Mouse (Mus musculus): ENCODE data around the gene Thtpa. TPM values are rescaled to one million over a fixed set of nuclear protein-coding genes. Genes with fewer than 3 reads are reported as not detected.

Gene Thtpa
- polyA plus RNA-seq, 1 experiment from 2014 or later: 30.4 TPM

DNA sequence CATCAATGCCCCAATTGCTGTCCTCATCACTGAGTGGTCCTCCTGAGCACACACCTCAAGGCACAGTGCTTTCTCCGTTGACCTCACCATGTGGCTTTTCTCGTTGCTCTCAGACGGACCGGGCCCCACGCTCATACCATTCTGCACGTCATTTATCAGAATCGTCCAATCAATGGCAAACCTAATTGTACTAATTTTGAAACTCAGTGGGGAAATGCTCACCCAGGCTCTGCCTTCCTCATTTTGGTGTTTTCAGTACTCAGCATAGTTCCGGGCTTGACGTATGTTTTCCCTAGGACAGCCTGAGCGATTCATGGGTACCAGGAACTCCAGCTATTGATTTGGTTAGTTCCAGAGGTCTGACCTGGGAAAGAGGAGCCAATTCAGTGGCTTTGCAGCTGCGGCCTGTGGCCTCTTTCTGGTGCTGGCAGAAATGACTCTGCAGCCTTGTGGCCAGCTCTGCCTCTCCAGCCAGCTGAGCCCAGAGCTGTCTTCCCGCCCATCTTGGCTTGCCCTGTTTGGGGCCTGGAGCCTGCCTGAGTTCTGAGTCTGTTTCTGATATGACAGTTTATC is 52.3 kb downstream of the Thtpa start:
- Histone ChIP-seq H3K9me3 (ENCODE audit: control insufficient read depth, low read length) (no peaks in the 10 kb centered on the region), H3K27me3 (ENCODE audit: control insufficient read depth, insufficient read depth, low read length) (no peaks in the 10 kb centered on the region), H3K4me1 (replicated peaks; ENCODE audit: control insufficient read depth, insufficient read depth, low read length) (peaks cover 9% of the 10 kb centered on the region), H3K4me3 (replicated peaks; ENCODE audit: low read length) (no peak overlapping the region), H3K36me3 (replicated peaks; ENCODE audit: control insufficient read depth, insufficient read depth) (no peaks in the 10 kb centered on the region), H3K27ac (no peak overlapping the region), H3K4me2 (replicated peaks) (no peak overlapping the region), H3K9ac (no peak overlapping the region)
- WGBS: 82% methylated on average over 12 of the region's 12 CpGs
- DNase-seq (ENCODE audit: low spot score) (no peak), ATAC-seq (ENCODE audit: low FRiP score) (no peak)

DNA sequence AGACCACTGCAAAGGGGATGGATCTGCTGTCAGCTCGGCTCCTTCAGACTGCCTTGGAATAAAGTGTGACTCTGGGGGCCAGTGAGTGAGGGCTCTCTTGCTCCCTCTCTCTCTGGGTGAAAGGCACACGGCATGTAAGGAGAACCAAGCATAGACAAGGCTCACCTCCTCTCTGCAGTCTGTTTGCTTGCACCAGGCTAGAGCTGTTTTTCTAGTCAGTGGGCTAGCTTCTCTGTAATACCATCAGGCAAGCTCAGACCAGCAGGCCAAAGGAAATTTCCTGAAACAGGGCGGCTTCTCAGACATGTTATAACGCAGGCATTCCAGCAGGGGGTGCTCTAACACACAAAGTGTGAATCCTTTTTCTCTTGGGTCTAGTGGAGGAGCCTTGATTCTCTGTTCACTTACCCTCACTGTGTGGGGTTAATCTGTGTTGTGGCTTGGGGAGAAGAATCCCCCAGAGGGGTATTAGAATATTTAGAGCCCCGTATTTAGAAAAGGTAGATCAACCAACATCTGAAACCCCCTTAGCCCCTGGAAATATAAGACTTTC is 53.9 kb downstream of the Thtpa start:
- no peaks in the 10 kb centered on the region for H3K9me3 ChIP-seq (ENCODE audit: control insufficient read depth, low read length)
- no peaks in the 10 kb centered on the region for H3K27me3 ChIP-seq (ENCODE audit: control insufficient read depth, insufficient read depth, low read length)
- DNase-seq (ENCODE audit: low spot score) (peak; percentile 85), ATAC-seq (ENCODE audit: low FRiP score) (peak; percentile 73; the same call in 1 of the 2 replicates)
- H3K9ac ChIP-seq: no peak overlapping the region
- H3K4me3 ChIP-seq (replicated peaks; ENCODE audit: low read length): no peak overlapping the region
- no peak overlapping the region for H3K27ac ChIP-seq
- no peaks in the 10 kb centered on the region for H3K36me3 ChIP-seq (replicated peaks; ENCODE audit: control insufficient read depth, insufficient read depth)
- WGBS: 32% methylated on average over 5 of the region's 5 CpGs
- no peak overlapping the region for H3K4me2 ChIP-seq (replicated peaks)
- H3K4me1 ChIP-seq (replicated peaks; ENCODE audit: control insufficient read depth, insufficient read depth, low read length): peaks cover 9% of the 10 kb centered on the region

Other genes starting within 250 kb of the Thtpa start
- 10.7 and 10.8 TPM in 2 replicates for gene Homez, start 223.8 kb upstream of the Thtpa start, polyA plus RNA-seq (2014; fragmentation: Nextera tagmentation; extraction: Ambion mirVana)
- 5.0 and 5.7 TPM in 2 replicates for gene Ppp1r3e, start 217.2 kb upstream of the Thtpa start, polyA plus RNA-seq (2014; fragmentation: Nextera tagmentation; extraction: Ambion mirVana)
- gene Bcl2l2, start 211.4 kb upstream of the Thtpa start, polyA plus RNA-seq (2014; fragmentation: Nextera tagmentation; extraction: Ambion mirVana): 5.2 and 5.3 TPM in 2 replicates
- gene Gm20521, start 211.3 kb upstream of the Thtpa start, polyA plus RNA-seq (2014; fragmentation: Nextera tagmentation; extraction: Ambion mirVana): not detected in 2 replicates
- gene Pabpn1, start 202.3 kb upstream of the Thtpa start, polyA plus RNA-seq (2014; fragmentation: Nextera tagmentation; extraction: Ambion mirVana): 141 and 159 TPM in 2 replicates
- 136 and 142 TPM in 2 replicates for gene Slc22a17, start 181.7 kb upstream of the Thtpa start, polyA plus RNA-seq (2014; fragmentation: Nextera tagmentation; extraction: Ambion mirVana)
- 15.4 and 15.6 TPM in 2 replicates for gene Efs, start 168.7 kb upstream of the Thtpa start, polyA plus RNA-seq (2014; fragmentation: Nextera tagmentation; extraction: Ambion mirVana)
- 0.72 and 0.74 TPM in 2 replicates for gene Il25, start 162.1 kb upstream of the Thtpa start, polyA plus RNA-seq (2014; fragmentation: Nextera tagmentation; extraction: Ambion mirVana)
- 11.3 and 11.4 TPM in 2 replicates for gene Cmtm5, start 158.5 kb upstream of the Thtpa start, polyA plus RNA-seq (2014; fragmentation: Nextera tagmentation; extraction: Ambion mirVana)
- 0.78 and 2.1 TPM in 2 replicates for gene Myh6, start 127.9 kb upstream of the Thtpa start, polyA plus RNA-seq (2014; fragmentation: Nextera tagmentation; extraction: Ambion mirVana)
- gene Gm17428, start 117.9 kb upstream of the Thtpa start, polyA plus RNA-seq (2014; fragmentation: Nextera tagmentation; extraction: Ambion mirVana): not detected in 2 replicates
- gene Myh7, start 100.2 kb upstream of the Thtpa start, polyA plus RNA-seq (2014; fragmentation: Nextera tagmentation; extraction: Ambion mirVana): 5.6 and 6.7 TPM in 2 replicates
- 42.6 and 43.1 TPM in 2 replicates for gene Ngdn, start 79.3 kb upstream of the Thtpa start, polyA plus RNA-seq (2014; fragmentation: Nextera tagmentation; extraction: Ambion mirVana)
- gene Zfhx2, start 2.5 kb upstream of the Thtpa start, polyA plus RNA-seq (2014; fragmentation: Nextera tagmentation; extraction: Ambion mirVana): 17.8 and 21.5 TPM in 2 replicates
- 6.3 and 8.6 TPM in 2 replicates for gene Ap1g2, start 11.8 kb downstream of the Thtpa start, polyA plus RNA-seq (2014; fragmentation: Nextera tagmentation; extraction: Ambion mirVana)
- 35.4 and 42.7 TPM in 2 replicates for gene Jph4, start 22.2 kb downstream of the Thtpa start, polyA plus RNA-seq (2014; fragmentation: Nextera tagmentation; extraction: Ambion mirVana)
- 1.4 and 1.8 TPM in 2 replicates for gene Dhrs2, start 127.2 kb downstream of the Thtpa start, polyA plus RNA-seq (2014; fragmentation: Nextera tagmentation; extraction: Ambion mirVana)